In the genomic region with DNA sequence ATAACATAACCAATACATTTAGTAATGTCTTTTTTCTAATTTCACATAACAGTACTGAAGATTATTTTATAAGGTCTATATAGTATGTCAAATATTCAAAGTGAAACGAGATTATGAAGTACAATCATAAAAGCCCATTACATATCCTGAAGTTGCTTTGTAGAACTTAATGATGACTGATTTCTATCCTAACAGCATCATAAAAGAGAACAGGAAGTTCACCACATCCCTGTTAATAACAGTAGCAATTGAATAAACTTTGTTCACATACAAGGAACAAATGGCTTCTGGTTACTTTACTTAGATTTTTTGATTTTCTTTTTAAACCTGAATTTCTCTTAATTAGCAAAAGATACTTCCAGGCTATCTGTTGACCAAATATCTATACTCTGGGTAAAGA, we compare ENCODE assay signal across 16 mouse cellular contexts.
"Had no signal": no experiment of that assay in that cellular context is flagged by ENCODE, and none has a peak within 500 bp of the region (broad histone marks: within the 10 kb centered on the region; RNA-seq: fewer than 3 reads in every experiment).

No protein-coding gene starts in this region.

- H3K9ac ChIP-seq: lung, embryonic 14.5 days; midbrain, embryonic 13.5 days; midbrain, embryonic 15.5 days; neural tube, embryonic 12.5 days had no signal

- H3K4me3 ChIP-seq: midbrain, embryonic 13.5 days; midbrain, embryonic 15.5 days; neural tube, embryonic 12.5 days had no signal

- DNase-seq: lung, adult 18-20 months; lung, embryonic 14.5 days; lung, postnatal 10 days; lung, postnatal 36 days; right cerebral cortex, postnatal 25 days; right cerebral cortex, postnatal 4 days; spleen, adult 18-20 months; thymus, adult 18-20 months; thymus, postnatal 14 days; thymus, postnatal 36 days had no signal

- H3K27me3 ChIP-seq: megakaryocyte, embryonic 14.5 days; midbrain, embryonic 13.5 days; midbrain, embryonic 15.5 days; neural tube, embryonic 12.5 days had no signal

- H3K27ac ChIP-seq: macrophage; midbrain, embryonic 13.5 days; midbrain, embryonic 15.5 days; neural tube, embryonic 12.5 days had no signal

- H3K4me2 ChIP-seq: lung, embryonic 14.5 days; midbrain, embryonic 11.5 days; midbrain, embryonic 13.5 days; midbrain, embryonic 15.5 days; neural tube, embryonic 12.5 days had no signal

- H3K9me3 ChIP-seq: megakaryocyte, embryonic 14.5 days; midbrain, embryonic 13.5 days; midbrain, embryonic 15.5 days; neural tube, embryonic 12.5 days had no signal

- ATAC-seq: midbrain, embryonic 15.5 days had no signal
